Mouse (Mus musculus) midbrain, embryonic 15.5 days (tissue): ENCODE data around the gene Usp5. TPM values are rescaled to one million over a fixed set of nuclear protein-coding genes. Genes with fewer than 3 reads are reported as not detected.
"Not testable (repeated sequence)": the region's sequence is repeated elsewhere in the genome, so short reads cannot be mapped to it uniquely, and the experiment has no call there.

Experiments
- ATAC-seq: fragments of 200-750 bp; cut with Nextera tagmentation; replicated peaks from 2 replicates; pipeline ENCODE4 v1.8.0; 2017; ENCODE audit warnings: moderate TSS enrichment
- H3K27ac ChIP-seq: fragments of 300-500 bp; sonication (generic); 2 replicates; pipeline ENCODE4 v1.5.1; 2015; ENCODE audit warnings: mild to moderate bottlenecking, inconsistent platforms
- H3K27me3 ChIP-seq: fragments of 300-500 bp; sonication (generic); replicated peaks from 2 replicates; pipeline ENCODE4 v1.6.1; 2015; ENCODE audit warnings: inconsistent platforms
- H3K36me3 ChIP-seq: fragments of 300-500 bp; sonication (generic); replicated peaks from 2 replicates; pipeline ENCODE4 v1.6.1; 2015; ENCODE audit warnings: inconsistent platforms
- H3K4me1 ChIP-seq: fragments of 300-500 bp; sonication (generic); 2 replicates; pipeline ENCODE4 v1.6.1; 2015; ENCODE audit warnings: inconsistent platforms
- H3K4me2 ChIP-seq: fragments of 300-500 bp; sonication (generic); 2 replicates; pipeline ENCODE4 v1.6.1; 2015; ENCODE audit warnings: inconsistent platforms, mild to moderate bottlenecking, moderate library complexity
- H3K4me3 ChIP-seq: fragments of 300-500 bp; sonication (generic); 2 replicates; pipeline ENCODE4 v1.5.1; 2015; ENCODE audit warnings: mild to moderate bottlenecking, inconsistent platforms
- H3K9ac ChIP-seq: fragments of 300-500 bp; sonication (generic); 2 replicates; pipeline ENCODE4 v1.6.1; 2015; ENCODE audit warnings: mild to moderate bottlenecking, inconsistent platforms
- H3K9me3 ChIP-seq: fragments of 300-500 bp; sonication (generic); 2 replicates; pipeline ENCODE4 v1.6.1; 2016; ENCODE audit warnings: inconsistent platforms
- WGBS: fragments of 180-500 bp; shearing (Covaris S2); methylation state at CpG from one replicate; pipeline ENCODE4 v1.1.7; 2015; ENCODE audit warnings: mixed read lengths; 5-methylcytosine and 5-hydroxymethylcytosine counted together
- polyA plus RNA-seq: library from polyadenylated mRNA; unstranded; fragments of >200 nt; fragmentation: Nextera tagmentation; extraction: Ambion mirVana; gene quantifications from 2 replicates; pipeline ENCODE4 v1.2.1, GENCODE M21; 2015

The Usp5 gene
- polyA plus RNA-seq, 1 experiment from 2014 or later = 233 TPM

- H3K4me3 ChIP-seq = no peak overlapping the region
- no peak for ATAC-seq
- WGBS = 81% methylated on average over 6 of the region's 6 CpGs
Measured at GRCm38 (mm10) chr6:124834512-124835081, 5.3 kb upstream of the Usp5 start.

DNA sequence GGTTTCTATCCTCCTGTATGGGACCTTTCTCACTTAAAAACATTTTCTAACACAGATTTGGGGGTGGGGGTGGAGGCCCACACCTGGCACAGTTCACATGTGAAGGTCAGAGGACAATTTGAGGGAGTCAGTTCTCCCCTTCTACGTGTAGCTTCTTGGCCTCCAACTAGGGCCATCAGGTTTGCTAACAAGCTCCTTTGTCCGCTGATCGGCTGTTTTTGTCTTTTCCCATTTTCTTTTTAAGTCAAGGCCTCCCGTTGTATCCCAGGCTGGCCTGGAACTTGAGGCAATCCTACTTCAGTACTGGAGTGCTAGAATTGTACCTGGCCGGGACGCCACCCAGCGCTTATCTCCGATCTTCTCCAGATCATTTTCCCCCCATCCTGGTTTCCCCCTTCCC lies 2.4 kb upstream of the Usp5 start:
- no peak overlapping the region for H3K4me2 ChIP-seq

More at GRCm38 (mm10) chr6:124834512-124835081, 5.3 kb upstream of the Usp5 start:
- no peaks in the 10 kb centered on the region for H3K27me3 ChIP-seq
- no peaks in the 10 kb centered on the region for H3K9me3 ChIP-seq
- no peak overlapping the region for H3K9ac ChIP-seq
- H3K4me1 ChIP-seq = peaks cover 13% of the 10 kb centered on the region
- no peak overlapping the region for H3K27ac ChIP-seq
- no peak overlapping the region for H3K4me2 ChIP-seq
- no peaks in the 10 kb centered on the region for H3K36me3 ChIP-seq

GRCm38 (mm10) chr6:124831199-124831598 lies 1.9 kb upstream of the Usp5 start:
- H3K9ac ChIP-seq, H3K9me3 ChIP-seq, H3K27me3 ChIP-seq, ATAC-seq, H3K4me2 ChIP-seq, H3K36me3 ChIP-seq, H3K4me3 ChIP-seq, H3K27ac ChIP-seq: not testable (repeated sequence)
- 95% methylated on average over 4 of the region's 4 CpGs for WGBS
- H3K4me1 ChIP-seq = peaks cover 20% of the 10 kb centered on the region

More for the DNA sequence above, 2.4 kb upstream of the Usp5 start:
- Histone ChIP-seq H3K4me3 (no peak overlapping the region), H3K27me3 (no peaks in the 10 kb centered on the region), H3K36me3 (no peaks in the 10 kb centered on the region), H3K9ac (no peak overlapping the region), H3K27ac (no peak overlapping the region), H3K9me3 (no peaks in the 10 kb centered on the region), H3K4me1 (peaks cover 20% of the 10 kb centered on the region)
- 96% methylated on average over 8 of the region's 8 CpGs for WGBS
- no peak for ATAC-seq

DNA sequence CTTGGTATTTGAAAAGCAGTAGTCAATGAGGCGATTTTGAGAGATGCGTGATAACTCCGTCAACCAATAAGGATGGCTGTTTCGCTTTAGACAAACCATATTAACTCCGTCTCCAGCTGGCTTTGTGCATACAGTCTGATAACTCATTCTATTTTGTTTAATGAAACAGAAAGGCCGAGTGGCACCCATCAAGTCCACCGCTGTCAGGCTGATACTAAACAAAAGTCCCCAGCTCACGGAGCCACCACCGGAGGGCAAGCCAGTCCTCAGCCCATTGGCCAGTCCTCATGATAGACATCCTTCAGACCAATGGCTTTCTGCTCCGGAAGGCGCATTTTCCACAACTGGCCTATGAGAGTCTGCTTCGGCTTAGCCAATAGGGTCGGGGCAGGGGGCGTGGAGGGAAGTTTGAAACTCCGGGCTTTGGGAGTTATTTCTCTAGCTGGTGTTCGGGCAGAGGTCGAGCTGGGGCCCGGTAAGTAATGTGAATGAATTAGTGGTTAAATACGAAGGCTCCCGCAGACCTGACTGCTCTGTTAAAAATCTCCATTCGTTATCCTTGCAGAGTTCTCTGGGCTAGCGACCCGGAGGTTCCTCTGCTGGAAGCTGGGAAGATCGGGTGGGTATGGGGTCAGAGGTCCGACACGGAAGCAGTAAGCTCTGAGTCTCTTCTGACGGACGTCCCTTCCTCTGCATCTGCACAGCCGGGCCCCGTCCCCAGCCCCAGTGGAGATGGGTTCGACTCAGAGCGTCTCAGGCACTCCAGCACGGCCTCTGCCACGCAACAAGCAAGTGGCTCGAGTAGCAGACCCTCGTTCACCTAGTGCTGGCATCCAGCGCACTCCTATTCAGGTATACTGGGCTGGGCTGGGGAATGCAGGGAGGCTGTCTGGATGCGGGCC lies 766 bp upstream of the Usp5 start:
- Histone ChIP-seq H3K4me3 (peak overlapping the region; percentile 56), H3K4me1 (peaks cover 20% of the 10 kb centered on the region), H3K4me2 (peak overlapping the region; percentile 69), H3K27ac (peak overlapping the region; percentile 90), H3K27me3 (no peaks in the 10 kb centered on the region), H3K36me3 (peaks cover 12% of the 10 kb centered on the region), H3K9ac (peak overlapping the region; percentile 59), H3K9me3 (no peaks in the 10 kb centered on the region)
- ATAC-seq = peak; percentile 92
- WGBS = under 1% methylated on average over 38 of the region's 38 CpGs

- ATAC-seq = no peak
- WGBS = 19% methylated on average over 10 of the region's 10 CpGs
- H3K27me3 ChIP-seq = no peaks in the 10 kb centered on the region
- H3K9ac ChIP-seq = peak overlapping the region; percentile 49
- peak overlapping the region; percentile 69 for H3K4me2 ChIP-seq
- H3K4me3 ChIP-seq = peak overlapping the region; percentile 56
- peaks cover 20% of the 10 kb centered on the region for H3K4me1 ChIP-seq
- no peaks in the 10 kb centered on the region for H3K9me3 ChIP-seq
- H3K36me3 ChIP-seq = peaks cover 31% of the 10 kb centered on the region
- peak overlapping the region; percentile 90 for H3K27ac ChIP-seq
Measured at GRCm38 (mm10) chr6:124828101-124828592, 1.1 kb downstream of the Usp5 start.

DNA sequence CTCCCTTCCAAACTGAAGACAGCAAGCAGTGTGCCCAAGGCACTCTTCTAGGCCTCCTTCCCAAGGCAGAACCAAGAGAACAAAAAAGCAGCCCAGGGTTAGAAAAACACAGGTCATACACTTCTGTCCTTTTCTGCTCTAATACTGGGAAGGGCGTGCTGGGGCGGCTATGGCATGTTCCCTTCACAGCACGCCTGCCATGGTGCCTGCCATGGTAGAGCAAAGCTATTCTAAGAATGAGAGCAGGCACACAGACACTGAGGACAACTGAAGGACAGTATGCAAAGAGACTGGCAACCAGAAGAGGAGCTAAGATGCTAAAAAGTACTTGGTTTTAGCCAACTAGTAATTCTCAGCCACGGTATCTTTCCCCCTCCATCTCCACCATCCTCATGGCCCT lies 7.2 kb downstream of the Usp5 start:
- Histone ChIP-seq H3K4me1 (no peaks in the 10 kb centered on the region), H3K27ac (no peak overlapping the region), H3K9me3 (no peaks in the 10 kb centered on the region), H3K9ac (no peak overlapping the region), H3K27me3 (no peaks in the 10 kb centered on the region), H3K4me2 (no peak overlapping the region), H3K4me3 (no peak overlapping the region), H3K36me3 (peaks cover 89% of the 10 kb centered on the region)
- no peak for ATAC-seq
- 98% methylated on average over 4 of the region's 4 CpGs for WGBS

GRCm38 (mm10) chr6:124820891-124821290 lies 8.4 kb downstream of the Usp5 start:
- H3K9ac ChIP-seq = no peak overlapping the region
- peaks cover 86% of the 10 kb centered on the region for H3K36me3 ChIP-seq
- H3K4me1 ChIP-seq = no peaks in the 10 kb centered on the region
- 97% methylated on average over 5 of the region's 5 CpGs for WGBS
- no peaks in the 10 kb centered on the region for H3K27me3 ChIP-seq
- no peak overlapping the region for H3K4me3 ChIP-seq
- H3K27ac ChIP-seq = no peak overlapping the region
- no peak overlapping the region for H3K4me2 ChIP-seq
- ATAC-seq = no peak
- H3K9me3 ChIP-seq = no peaks in the 10 kb centered on the region

- Histone ChIP-seq H3K36me3 (peaks cover 57% of the 10 kb centered on the region), H3K9me3 (no peaks in the 10 kb centered on the region), H3K9ac (no peak overlapping the region), H3K4me3 (no peak overlapping the region), H3K27me3 (no peaks in the 10 kb centered on the region), H3K4me1 (peaks cover 8% of the 10 kb centered on the region), H3K27ac (no peak overlapping the region), H3K4me2 (no peak overlapping the region)
- WGBS = 92% methylated on average over 8 of the region's 8 CpGs
- no peak for ATAC-seq
Measured at GRCm38 (mm10) chr6:124817971-124818370, 11.3 kb downstream of the Usp5 start.

GRCm38 (mm10) chr6:124817563-124817962 lies 11.7 kb downstream of the Usp5 start:
- Histone ChIP-seq H3K4me1 (peaks cover 12% of the 10 kb centered on the region), H3K36me3 (peaks cover 53% of the 10 kb centered on the region), H3K27me3 (no peaks in the 10 kb centered on the region), H3K27ac (no peak overlapping the region), H3K9me3 (no peaks in the 10 kb centered on the region), H3K4me3 (no peak overlapping the region), H3K4me2 (no peak overlapping the region), H3K9ac (no peak overlapping the region)
- ATAC-seq = no peak
- 93% methylated on average over 8 of the region's 8 CpGs for WGBS

GRCm38 (mm10) chr6:124817125-124817524 lies 12.2 kb downstream of the Usp5 start:
- no peak for ATAC-seq
- WGBS = 96% methylated on average over 11 of the region's 11 CpGs
- no peak overlapping the region for H3K27ac ChIP-seq
- H3K4me2 ChIP-seq = no peak overlapping the region
- H3K36me3 ChIP-seq = peaks cover 49% of the 10 kb centered on the region
- H3K4me3 ChIP-seq = no peak overlapping the region
- no peaks in the 10 kb centered on the region for H3K27me3 ChIP-seq
- H3K9me3 ChIP-seq = no peaks in the 10 kb centered on the region
- peaks cover 17% of the 10 kb centered on the region for H3K4me1 ChIP-seq
- no peak overlapping the region for H3K9ac ChIP-seq

DNA sequence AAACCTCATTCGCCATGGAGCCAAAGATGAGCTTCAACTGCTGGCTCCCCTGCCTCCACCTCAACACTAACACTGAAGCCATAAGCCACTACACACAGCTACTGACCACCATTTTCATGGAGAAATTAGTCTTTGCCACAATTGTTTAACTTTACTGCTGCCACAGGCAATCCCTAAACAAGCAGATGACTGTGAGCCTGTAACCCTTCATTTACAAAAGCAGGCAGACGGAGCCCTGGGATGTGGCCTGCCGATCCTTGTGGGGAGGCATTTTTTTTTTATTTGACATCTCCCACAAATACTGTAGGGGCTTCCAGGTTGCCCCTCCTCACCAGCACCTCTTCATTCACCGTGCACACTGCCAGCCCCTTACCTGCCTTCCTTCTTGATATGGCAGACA lies 12.7 kb downstream of the Usp5 start:
- Histone ChIP-seq H3K4me2 (no peak overlapping the region), H3K4me1 (peaks cover 22% of the 10 kb centered on the region), H3K27ac (no peak overlapping the region), H3K9ac (no peak overlapping the region), H3K27me3 (no peaks in the 10 kb centered on the region), H3K36me3 (peaks cover 48% of the 10 kb centered on the region), H3K9me3 (no peaks in the 10 kb centered on the region), H3K4me3 (no peak overlapping the region)
- WGBS = 91% methylated on average over 4 of the region's 4 CpGs
- no peak for ATAC-seq

DNA sequence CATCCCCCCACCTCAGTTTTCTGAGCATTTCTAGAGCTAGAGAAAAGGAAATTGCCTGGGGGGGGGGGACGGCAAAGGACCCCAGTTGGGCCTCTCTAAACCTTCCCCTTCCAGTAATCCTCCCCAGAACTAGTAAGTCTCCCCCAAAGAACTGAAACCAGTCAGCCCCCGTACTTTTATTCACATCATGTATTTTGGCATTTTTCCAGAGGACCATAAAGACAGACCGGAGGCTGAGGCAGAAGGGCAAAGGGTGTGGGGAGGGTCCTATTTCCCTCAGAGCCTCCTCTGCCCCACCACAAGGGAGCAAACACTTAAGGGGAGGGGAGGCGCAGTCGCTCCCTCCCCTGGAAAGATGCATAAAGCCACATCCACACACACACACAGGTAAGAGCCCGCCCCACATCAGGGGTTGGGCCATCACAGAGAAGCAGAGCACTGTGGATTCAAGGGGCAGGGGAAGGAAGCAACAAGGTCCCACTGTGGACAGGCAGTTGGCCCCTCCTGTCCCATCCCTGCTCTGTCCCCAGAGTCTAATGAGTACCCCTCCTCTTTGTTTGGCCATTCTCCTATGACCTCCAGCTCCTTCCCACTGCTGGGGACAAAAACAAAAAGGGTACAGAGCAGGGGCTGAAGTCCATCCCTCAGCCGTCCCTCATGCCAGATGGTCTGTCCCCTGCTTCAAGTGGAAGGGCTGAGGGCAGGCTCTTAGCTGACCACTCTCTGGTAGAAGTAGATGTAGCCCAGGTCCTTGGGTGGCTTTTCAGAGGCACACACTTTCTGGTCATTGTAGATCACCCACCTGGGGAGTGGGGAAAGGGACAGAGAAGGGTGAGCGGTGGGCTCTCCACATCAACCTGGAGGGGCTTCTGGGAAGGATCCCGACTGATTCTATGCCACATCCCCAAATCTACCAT lies 14.2 kb downstream of the Usp5 start:
- Histone ChIP-seq H3K4me2 (no peak overlapping the region), H3K27ac (no peak overlapping the region), H3K9me3 (no peaks in the 10 kb centered on the region), H3K4me3 (no peak overlapping the region), H3K27me3 (no peaks in the 10 kb centered on the region), H3K9ac (no peak overlapping the region), H3K4me1 (peaks cover 25% of the 10 kb centered on the region), H3K36me3 (peaks cover 35% of the 10 kb centered on the region)
- 68% methylated on average over 9 of the region's 9 CpGs for WGBS
- no peak for ATAC-seq
